Mouse (Mus musculus) gastrocnemius, postnatal 36 days (tissue): ENCODE results near the gene Igfbp5. TPM values are rescaled to one million over a fixed set of nuclear protein-coding genes. Genes with fewer than 3 reads are reported as not detected.

Experiments used
- DNase-seq, 2 experiments: peaks; one replicate each; pipeline ENCODE4 v3.0.0; 2022
- intact Hi-C: fragments of 180-260 bp; cut with DNase I; formaldehyde crosslinking; loops from one replicate; pipeline ENCODE4 v1.15.1; 2025
- total RNA-seq, 2 experiments: library from RNA; stranded (reverse); gene quantifications; 2 replicates each; pipeline ENCODE4 v1.2.3; 2021

Gene Igfbp5
- total RNA-seq, 2 experiments from 2014 or later: 159 to 169 TPM

GRCm38 (mm10) chr1:72822893-72823292 lies 51.8 kb downstream of the Igfbp5 start:
- no peak for DNase-seq
- intact Hi-C loops: no loop called here

GRCm38 (mm10) chr1:72819995-72820394 lies 54.7 kb downstream of the Igfbp5 start:
- intact Hi-C loops: no loop called here
- no peak for DNase-seq

DNA sequence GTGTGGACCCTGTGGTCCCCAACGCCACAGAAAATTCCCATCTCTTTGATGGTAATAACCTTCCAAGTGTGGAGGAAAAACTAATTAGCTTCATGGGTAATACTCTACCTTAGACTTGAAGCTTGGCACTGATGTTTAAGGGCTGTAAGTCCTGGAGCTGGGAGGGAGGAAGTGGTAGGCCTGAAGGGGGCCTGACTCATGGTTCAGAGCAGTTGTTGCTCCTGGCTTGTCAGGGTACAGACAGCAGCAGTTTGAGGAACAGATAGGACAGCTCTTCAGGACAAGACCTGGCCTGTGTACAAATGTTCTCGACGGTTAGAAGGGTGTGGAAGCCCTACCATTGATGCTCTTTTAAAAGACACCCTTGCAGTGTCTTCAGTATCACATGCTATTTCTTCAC lies 59.1 kb downstream of the Igfbp5 start:
- no peak for DNase-seq
- intact Hi-C loops: no loop called here

DNA sequence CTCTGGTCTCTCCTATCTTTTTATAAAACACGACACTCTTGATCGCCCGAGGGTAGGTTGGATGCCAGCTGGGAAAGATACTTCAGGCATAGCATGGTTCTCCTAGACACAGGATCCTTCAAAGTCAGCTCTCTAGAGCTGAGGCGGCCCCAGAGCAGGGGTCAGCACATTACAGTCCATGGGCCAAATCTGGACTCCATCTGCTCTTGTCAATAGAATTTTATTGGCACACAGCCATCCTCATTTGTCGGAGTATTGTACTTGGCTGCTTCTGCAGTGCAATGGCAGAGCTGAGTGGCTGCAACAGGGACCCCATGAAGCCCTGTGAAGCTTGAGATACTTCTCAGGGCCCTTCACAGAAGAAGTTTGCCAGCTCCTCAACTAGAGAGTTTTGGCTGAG lies 59.5 kb downstream of the Igfbp5 start:
- intact Hi-C loops: no loop called here

GRCm38 (mm10) chr1:72813639-72814403 lies 60.9 kb downstream of the Igfbp5 start:
- DNase-seq: no peak
- intact Hi-C loops: no loop called here

More for the DNA sequence above, 59.5 kb downstream of the Igfbp5 start:
- DNase-seq: no peak

DNA sequence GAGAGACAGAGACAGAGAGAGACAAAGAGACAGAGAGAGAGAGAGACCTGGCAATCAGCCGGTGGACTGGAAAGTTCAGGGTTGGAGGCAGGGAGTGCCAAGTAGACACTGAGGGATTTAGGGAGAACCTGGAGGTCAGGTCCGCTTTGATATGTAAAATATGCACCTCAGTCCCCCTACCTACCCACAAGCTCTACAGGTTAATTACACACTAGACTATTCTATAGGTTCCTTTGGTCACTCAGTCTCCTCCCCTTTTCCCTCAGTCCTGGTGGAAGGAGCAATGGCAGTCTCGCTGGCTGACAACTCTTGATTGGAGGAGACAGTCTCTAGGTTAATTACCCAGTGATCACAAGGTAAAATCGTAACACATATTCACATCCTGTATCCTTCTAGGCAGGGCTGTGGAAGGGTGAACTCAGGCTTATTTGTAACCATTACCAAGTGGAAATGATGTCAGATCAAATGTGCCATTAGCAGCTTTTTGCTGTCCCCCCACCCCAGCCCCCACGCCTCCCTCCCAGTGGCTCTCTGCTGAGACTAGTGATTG lies 61.5 kb downstream of the Igfbp5 start:
- DNase-seq: no peak
- intact Hi-C loops: no loop called here

DNA sequence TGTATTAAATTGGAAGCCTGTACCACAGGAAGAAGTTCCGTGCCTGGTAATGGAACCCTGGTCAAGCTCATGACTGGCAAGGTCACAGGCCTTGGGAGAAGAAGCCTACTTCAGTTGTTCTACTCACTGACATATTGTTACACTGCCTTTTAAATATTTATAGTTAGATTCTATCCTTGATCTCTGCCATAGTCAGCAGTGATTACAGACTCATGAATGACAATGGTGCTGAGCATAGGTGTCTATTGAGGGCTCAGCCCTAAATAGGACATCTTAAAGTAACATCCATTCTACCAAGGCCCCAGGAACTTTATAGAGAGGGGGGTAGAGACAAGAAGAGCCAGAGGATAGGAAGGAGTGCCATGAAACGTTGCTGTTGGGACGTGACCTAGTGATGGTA lies 63.6 kb downstream of the Igfbp5 start:
- intact Hi-C loops: no loop called here
- no peak for DNase-seq

DNA sequence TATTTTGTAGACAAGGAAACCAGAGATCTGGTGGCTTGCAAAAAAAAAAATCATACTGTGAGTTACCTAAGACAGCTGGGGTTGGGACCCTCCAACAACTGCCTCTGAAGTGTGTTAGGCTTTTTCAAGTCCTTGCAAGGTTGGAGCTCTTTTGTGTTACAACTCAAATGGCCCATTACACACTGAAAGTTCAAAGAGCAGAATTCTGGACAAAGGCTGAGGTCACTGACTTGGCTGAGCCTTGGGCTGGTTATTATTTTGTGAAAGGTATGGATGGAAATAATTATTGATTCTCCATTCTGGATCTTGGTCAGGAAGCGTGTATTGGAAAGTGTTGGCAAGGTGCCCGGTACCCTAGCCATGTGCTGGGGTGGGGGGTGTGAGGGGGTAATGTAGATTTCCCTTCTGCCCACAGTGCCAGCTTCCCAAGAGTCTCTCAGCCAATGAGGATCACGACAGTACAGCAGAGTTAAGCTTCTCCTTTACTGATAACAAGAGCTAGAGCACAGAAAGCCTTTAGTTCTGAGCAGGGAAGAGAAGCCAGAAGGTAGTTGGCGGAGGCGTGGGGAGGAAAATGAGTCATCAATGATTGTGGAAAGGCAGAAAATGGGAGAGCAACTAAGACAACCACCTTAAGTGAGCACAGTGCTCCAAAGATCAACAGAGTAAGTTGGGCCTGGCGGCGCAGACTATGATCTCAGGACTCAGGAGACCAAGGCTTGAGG lies 64.6 kb downstream of the Igfbp5 start:
- no peak for DNase-seq
- intact Hi-C loops: no loop called here

DNA sequence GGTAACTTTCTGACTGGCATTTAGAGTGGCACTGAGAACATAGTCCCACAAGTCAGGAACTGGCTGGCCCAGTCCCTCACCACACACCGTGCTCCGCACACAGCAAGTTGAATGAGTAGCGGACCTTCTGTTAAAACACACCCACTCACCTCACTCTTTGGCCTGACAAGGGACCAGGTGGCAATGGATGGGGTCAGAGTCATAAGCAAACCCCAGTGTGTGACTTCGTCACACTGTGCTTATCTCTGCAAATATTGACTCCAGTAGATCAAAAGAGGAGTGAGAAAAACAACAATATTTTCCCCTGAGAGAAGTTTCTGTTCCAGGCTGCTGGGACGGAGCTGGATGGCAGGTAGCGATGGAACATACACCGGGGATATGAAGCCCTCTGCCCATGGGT lies 65.4 kb downstream of the Igfbp5 start:
- intact Hi-C loops: no loop called here

More for the DNA sequence above, 65.4 kb downstream of the Igfbp5 start:
- no peak for DNase-seq

Other genes with a start within 250 kb of the Igfbp5 start
- gene Ankar, start 174.3 kb downstream of the Igfbp5 start, total RNA-seq: not detected
- gene Rpl37a, start 163.6 kb downstream of the Igfbp5 start, total RNA-seq: 100 to 1,000 TPM; 447 to 533 TPM
- under 1 TPM; 0.38 to 0.64 TPM for gene Igfbp2, start 50.4 kb downstream of the Igfbp5 start, total RNA-seq
- gene Tnp1, start 141.0 kb upstream of the Igfbp5 start, total RNA-seq: not detected